Mouse (Mus musculus): ENCODE measurements around the gene Rbm15b. TPM values are rescaled to one million over a fixed set of nuclear protein-coding genes. Genes with fewer than 3 reads are reported as not detected.

Rbm15b gene
- 23.7 and 38.9 TPM in 2 replicates for polyA plus RNA-seq (2012)

DNA sequence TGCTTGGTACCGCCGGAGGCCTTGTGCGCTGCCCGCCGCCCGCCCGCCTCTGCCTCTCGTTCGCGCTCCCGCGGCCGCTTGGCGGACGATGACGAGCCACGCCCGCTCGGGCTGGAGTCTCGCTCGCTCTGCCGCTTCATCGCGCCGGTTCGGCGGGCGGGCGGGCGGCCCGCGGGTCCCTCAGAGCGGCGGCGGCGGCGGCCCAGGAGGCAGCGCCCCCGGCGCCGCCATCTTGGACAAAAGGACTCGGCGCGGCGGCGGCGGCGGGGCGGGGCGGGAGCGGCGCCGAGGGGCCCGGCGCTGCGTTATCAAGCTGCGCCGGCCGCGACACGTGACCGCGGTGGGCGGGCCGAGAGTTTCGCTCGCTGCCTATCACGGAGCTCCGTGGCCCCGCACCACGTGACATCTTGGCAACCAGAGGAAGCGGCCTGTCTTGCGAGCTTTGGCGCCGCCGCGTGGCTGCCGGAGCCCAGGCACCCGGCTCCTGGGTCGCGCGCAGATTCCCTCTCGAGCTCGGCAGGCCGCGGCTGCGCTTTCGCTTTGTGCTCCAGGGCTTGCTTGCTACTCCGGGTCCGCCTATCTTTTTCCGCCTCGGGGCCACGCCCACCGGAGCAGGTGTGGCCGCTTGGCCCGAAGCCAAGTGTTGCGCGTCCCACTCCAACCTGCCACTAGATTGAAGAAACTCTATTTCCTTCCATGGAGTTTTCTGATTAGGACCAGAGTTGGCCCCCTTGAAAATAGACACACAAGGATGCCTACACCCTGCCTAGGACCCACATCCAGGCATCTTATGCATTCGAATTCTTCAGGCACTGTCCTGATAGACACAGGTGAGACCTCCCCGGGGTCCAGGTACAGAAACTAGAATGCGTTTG, at the start of gene Rbm15b:
Rbm15b (minus strand) TSS at position 601 of the 875 bp plus-strand sequence.
- TF ChIP-seq GATA1 (IDR thresholded peaks at IDR 0.05; ENCODE audit: low read length): no peak

GRCm38 (mm10) chr9:106934998-106935397, 47.8 kb upstream of the Rbm15b start:
- no peak for TF ChIP-seq GATA1 (IDR thresholded peaks at IDR 0.05; ENCODE audit: low read length)

DNA sequence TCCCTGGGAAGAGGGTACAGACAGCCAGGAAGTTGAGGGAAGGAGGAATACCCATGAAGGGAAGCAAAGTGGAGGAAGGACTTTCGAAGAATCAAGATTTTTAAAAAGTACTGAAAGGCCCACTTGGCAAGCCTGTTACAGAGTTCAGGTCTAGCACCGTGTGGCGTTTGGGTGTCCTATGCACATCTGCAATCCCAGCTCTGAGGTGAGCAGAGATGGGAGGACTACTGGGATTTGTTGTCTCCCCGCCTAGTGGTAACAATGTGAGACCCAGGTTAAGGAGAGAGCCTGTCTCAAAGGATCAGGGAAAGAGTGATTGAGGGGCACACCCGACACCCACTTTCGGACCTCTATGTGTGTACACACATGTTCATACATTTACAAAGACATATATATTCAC, 27.6 kb upstream of the Rbm15b start:
- no peak for TF ChIP-seq GATA1 (IDR thresholded peaks at IDR 0.05; ENCODE audit: low read length)

DNA sequence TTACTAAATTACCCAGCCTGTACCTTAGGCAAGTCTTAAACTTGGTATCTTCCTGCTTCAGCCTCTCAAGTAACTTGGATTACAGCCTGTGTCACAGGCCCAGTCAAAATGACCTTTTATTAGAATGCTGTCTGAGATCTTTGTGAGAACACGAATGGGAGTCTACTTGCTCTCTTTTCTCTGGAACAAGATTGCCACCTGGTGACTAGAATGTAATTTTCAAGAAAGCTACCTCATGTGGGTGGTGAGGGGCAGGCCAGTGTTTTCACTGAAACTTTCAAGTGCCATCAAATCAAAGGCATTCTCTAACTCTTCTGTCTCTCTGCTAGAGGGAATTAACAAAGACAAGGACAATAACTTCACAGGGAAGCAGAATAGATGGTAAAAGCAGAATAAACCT, 26.5 kb upstream of the Rbm15b start:
- TF ChIP-seq GATA1 (IDR thresholded peaks at IDR 0.05; ENCODE audit: low read length): no peak

DNA sequence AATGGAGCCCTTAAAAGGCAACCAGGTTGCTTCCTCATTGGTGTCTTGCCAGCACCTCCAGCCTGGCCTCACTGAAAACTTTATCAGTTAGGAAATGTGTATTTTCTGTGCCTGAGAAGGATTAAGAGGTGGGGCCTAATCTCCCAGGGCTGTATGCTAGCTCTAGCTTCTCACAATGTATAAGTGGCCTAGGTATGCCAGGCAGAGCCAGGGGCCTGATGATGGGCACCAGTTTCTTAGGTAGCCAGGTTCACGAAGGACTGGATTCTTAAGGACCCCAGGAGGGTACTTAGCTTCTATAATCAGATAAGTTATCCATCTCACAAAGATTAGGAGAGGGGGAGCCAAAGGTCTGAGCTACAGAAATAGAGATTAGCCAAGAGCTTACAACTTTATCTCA, 24.4 kb upstream of the Rbm15b start:
- TF ChIP-seq GATA1 (IDR thresholded peaks at IDR 0.05; ENCODE audit: low read length): no peak

GRCm38 (mm10) chr9:106908715-106909114, 21.5 kb upstream of the Rbm15b start:
- no peak for TF ChIP-seq GATA1 (IDR thresholded peaks at IDR 0.05; ENCODE audit: low read length)

DNA sequence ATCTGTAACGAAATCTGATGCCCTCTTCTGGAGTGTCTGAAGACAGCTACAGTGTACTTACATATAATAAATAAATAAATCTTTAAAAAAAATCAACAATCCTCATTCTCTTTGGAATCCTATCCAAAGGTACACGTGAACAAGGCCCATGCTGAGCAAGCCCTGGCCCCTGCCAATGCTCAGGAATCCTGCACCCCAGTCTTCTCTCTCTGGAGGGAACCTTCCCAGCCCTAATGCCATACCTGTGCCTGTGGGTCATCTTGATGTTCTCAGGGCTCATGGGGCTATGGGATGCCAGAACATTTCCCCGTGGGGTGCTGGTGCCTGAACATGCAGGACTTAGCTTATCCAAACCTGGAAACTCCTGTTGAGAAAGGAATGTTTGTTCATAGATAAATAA, 20.9 kb upstream of the Rbm15b start:
- no peak for TF ChIP-seq GATA1 (IDR thresholded peaks at IDR 0.05; ENCODE audit: low read length)

DNA sequence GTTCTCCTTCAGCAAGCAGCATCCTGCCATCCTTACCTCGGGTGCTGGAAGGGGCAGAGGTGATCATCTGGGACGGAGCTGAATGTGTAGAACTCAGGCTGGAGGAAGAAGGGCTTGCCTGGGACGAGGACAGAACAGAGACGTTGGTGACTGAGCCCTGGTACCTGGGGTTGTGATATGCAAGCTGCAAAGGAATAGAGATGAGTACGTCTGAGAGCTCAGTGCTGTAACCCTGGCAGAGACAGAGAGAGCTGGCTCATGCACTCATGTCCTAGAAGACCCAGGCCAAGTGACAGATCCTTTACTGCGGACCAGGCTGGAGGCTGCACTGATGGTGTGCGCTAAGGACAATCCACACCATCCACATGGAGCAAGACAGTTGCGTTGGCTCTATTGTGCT, 19.4 kb upstream of the Rbm15b start:
- TF ChIP-seq GATA1 (IDR thresholded peaks at IDR 0.05; ENCODE audit: low read length): no peak

- TF ChIP-seq GATA1 (IDR thresholded peaks at IDR 0.05; ENCODE audit: low read length): no peak
Observed at GRCm38 (mm10) chr9:106903791-106904134, 16.5 kb upstream of the Rbm15b start.

DNA sequence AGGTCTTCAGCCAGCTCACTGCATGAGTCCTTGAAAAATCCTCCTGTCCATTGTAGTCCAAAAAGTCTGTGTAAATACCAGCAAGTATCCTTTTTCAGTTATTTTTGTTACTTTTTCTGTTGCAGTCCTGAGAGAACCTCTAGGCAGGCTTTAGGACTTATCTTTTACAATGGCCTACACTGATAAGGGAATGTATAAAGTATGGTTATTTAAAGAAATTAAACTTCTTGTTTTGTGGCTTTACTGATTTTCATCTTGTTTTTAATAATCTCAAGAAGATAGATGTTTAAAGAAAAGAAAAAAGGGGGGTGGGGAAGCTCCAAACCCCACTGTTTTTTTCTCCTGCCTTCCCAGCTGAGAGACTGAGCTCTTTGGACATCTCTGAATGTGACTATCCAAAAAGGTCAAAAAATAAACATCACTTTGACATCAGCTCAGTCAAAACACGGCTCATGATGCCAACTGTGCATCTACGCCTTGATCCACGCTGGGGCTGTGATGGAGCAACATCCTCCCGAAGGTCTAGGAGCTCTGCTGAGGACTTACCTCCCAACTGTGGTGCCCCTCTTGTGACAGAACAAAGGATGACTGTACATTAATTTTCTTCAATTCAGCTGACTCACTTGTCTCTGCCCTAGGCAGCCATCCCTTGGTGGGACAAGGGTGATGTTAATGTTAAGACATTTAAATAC, 16.0 kb upstream of the Rbm15b start:
- no peak for TF ChIP-seq GATA1 (IDR thresholded peaks at IDR 0.05; ENCODE audit: low read length)

DNA sequence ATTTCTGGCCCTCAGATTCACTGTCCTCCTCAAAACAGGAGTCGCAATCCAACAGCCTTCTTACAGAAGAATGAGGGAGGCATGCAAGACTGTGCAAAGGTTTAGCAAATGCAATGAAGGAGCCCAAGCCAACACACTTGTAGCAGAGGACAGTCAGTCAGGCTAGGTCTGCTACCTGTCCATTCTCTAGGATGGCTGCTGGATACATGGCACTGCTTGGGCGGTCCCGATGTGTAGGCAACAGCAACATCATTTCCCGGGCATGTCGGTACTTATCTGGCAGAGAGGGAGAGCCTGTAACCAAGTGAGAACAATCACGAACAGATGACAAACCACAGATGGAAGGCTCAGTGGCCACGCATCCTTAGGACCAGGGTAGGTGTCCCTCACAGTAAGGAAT, 14.4 kb upstream of the Rbm15b start:
- TF ChIP-seq GATA1 (IDR thresholded peaks at IDR 0.05; ENCODE audit: low read length): no peak

DNA sequence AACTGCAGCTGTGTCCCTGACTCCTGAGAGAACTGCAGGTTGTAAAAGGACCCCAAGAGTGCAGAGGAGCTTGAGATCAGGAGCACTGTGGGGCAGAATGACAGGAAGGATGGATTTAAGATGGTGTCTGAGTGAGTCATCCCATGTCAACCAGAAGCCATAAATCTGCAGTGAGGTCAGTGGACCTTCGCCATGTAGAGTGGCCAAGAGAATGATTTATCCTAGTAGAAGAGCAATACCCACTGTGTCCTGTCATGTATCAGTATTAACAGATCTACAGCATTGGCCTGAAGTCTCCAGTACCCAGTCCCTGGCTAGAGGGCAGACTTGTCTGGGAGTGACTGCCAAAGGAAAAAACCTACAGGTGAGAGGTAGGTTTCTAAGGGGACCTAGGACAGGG, 11.7 kb upstream of the Rbm15b start:
- TF ChIP-seq GATA1 (IDR thresholded peaks at IDR 0.05; ENCODE audit: low read length): no peak

DNA sequence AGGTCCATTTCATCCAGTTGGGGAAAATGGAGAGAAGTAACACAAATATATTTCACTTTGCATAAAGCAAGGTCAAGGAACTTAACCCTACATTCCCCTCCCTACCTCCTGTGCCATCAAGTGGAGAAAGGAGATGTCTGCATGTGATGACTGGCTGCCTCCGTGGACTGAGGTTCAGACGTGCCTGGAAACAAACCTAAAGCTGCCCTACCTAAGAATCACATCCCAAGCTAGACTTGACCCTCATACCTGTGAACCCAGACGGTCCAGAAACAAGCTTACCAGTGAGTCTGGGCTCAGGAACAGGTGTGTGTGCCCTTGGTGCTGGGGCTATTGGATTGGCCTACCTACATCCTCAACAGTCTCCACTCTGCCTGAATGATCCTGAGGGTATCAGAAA, 6.1 kb upstream of the Rbm15b start:
- no peak for TF ChIP-seq GATA1 (IDR thresholded peaks at IDR 0.05; ENCODE audit: low read length)

- TF ChIP-seq GATA1 (IDR thresholded peaks at IDR 0.05; ENCODE audit: low read length): no peak
Observed at GRCm38 (mm10) chr9:106892552-106892875, 5.3 kb upstream of the Rbm15b start.

- TF ChIP-seq GATA1 (IDR thresholded peaks at IDR 0.05; ENCODE audit: low read length): no peak
Observed at GRCm38 (mm10) chr9:106891829-106892551, 4.8 kb upstream of the Rbm15b start, which contains the start of gene Manf. Gene Manf (minus strand): TSS chr9:106891979.

GRCm38 (mm10) chr9:106891341-106891741, 4.1 kb upstream of the Rbm15b start:
- no peak for TF ChIP-seq GATA1 (IDR thresholded peaks at IDR 0.05; ENCODE audit: low read length)

All from G1E-ER4 (cell line).